Mouse (Mus musculus) stomach, postnatal 0 days (tissue): ENCODE data around the gene Brwd1. TPM values are rescaled to one million over a fixed set of nuclear protein-coding genes. Genes with fewer than 3 reads are reported as not detected.

Experiments
- ATAC-seq: fragments of 200-750 bp; cut with Nextera tagmentation; 2 replicates; pipeline ENCODE4 v1.8.0; 2017; ENCODE audit not compliant: low FRiP score, low TSS enrichment
- DNase-seq: peaks from one replicate; pipeline ENCODE4 v3.0.0-alpha.2; 2016; ENCODE audit warnings: low spot score
- H3K27ac ChIP-seq: fragments of 300-500 bp; sonication (generic); replicated peaks from 2 replicates; pipeline ENCODE4 v1.5.1; 2014; ENCODE audit warnings: mild to moderate bottlenecking, control low read depth
- H3K27me3 ChIP-seq: fragments of 300-500 bp; sonication (generic); 2 replicates; pipeline ENCODE4 v1.6.1; 2014; ENCODE audit warnings: low read length; ENCODE audit not compliant: control insufficient read depth, insufficient read depth
- H3K36me3 ChIP-seq: fragments of 300-500 bp; sonication (generic); 2 replicates; pipeline ENCODE4 v1.6.1; 2014; ENCODE audit warnings: low read length, mixed read lengths; ENCODE audit not compliant: control insufficient read depth, insufficient read depth
- H3K4me1 ChIP-seq: fragments of 300-500 bp; sonication (generic); replicated peaks from 2 replicates; pipeline ENCODE4 v1.6.1; 2014; ENCODE audit warnings: antibody characterized with exemption; ENCODE audit not compliant: control insufficient read depth, insufficient read depth
- H3K4me2 ChIP-seq: fragments of 300-500 bp; sonication (generic); replicated peaks from 2 replicates; pipeline ENCODE4 v1.6.1; 2014; ENCODE audit warnings: low read depth, mild to moderate bottlenecking, control low read depth, moderate library complexity
- H3K4me3 ChIP-seq: fragments of 300-500 bp; sonication (generic); 2 replicates; pipeline ENCODE4 v1.5.1; 2014; ENCODE audit warnings: low read depth, low read length, control low read depth
- H3K9ac ChIP-seq: fragments of 300-500 bp; sonication (generic); 2 replicates; pipeline ENCODE4 v1.6.1; 2014; ENCODE audit warnings: mild to moderate bottlenecking, low read length, control low read depth, mixed read lengths
- H3K9me3 ChIP-seq: fragments of 300-500 bp; sonication (generic); 2 replicates; pipeline ENCODE4 v1.6.1; 2016; ENCODE audit warnings: low read length; ENCODE audit not compliant: control insufficient read depth
- CTCF ChIP-seq: IDR thresholded peaks from 2 replicates; pipeline ENCODE4 v1.5.1; 2016; ENCODE audit warnings: antibody characterized with exemption, low read depth, mild to moderate bottlenecking, moderate library complexity
- EP300 ChIP-seq: optimal IDR thresholded peaks from 2 replicates; pipeline ENCODE3; 2016; ENCODE audit warnings: antibody characterized with exemption
- WGBS: fragments of 180-500 bp; shearing (Covaris S2); extraction: QIAGEN DNeasy Blood & Tissue Kit; methylation state at CpG from one replicate; pipeline ENCODE4 v1.1.7; 2014; 5-methylcytosine and 5-hydroxymethylcytosine counted together
- microRNA-seq: library from miRNA; unstranded; fragments of <30 nt; microRNA quantifications from one replicate; pipeline ENCODE4, GENCODE M21; 2016
- polyA plus RNA-seq: library from polyadenylated mRNA; unstranded; fragments of >200 nt; fragmentation: Nextera tagmentation; extraction: Ambion mirVana; gene quantifications from 2 replicates; pipeline ENCODE4 v1.2.1, GENCODE M21; 2015

Gene Brwd1
- polyA plus RNA-seq, 1 experiment from 2014 or later: 31.6 TPM

DNA sequence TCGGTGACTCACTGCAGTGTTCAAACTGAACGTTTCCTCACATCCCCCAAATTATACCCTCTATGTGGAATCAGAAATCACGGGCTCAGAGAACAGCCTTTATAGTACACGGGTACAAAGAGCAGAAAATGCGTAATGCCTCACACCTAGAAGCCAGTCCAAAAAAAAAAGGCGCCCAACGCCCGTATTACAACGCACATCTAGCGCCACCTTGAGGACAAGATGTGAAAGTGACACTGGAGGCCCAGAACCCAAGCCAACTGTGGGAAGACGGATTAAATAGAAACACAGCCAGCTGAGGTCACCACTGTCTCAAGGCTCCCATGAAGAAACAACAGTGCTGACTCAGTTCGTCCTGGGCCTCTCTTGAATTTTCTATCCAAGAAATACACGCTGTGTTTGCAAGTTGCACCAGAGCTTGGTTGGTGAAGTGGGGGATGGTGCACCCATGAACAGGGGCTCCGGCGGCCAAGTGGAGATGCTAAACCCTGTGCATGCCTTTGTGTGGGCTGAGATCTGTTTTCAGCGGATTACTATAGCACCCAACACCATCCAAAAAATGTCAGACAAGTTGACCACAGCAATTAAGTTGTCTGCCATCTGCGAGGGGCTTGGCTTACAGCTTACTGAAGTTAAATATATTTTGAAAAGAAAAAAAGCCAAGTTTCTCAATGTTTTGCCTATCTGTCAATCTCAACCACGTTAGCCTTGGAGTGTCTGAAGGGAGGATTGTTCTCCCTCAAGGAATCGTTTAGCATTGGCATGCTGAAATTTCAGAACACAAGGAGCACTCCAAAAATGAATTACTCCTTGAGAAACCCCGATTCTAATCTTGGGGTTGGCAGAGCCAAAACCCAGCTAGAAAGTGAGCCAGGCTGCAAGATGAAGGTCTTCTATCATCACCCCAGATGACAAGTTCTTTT is 136.7 kb downstream of the Brwd1 start:
- no peaks in the 10 kb centered on the region for H3K27me3 ChIP-seq
- peak; percentile 80 for DNase-seq
- H3K4me3 ChIP-seq: no peak overlapping the region
- H3K4me1 ChIP-seq: no peaks in the 10 kb centered on the region
- no peaks in the 10 kb centered on the region for H3K9me3 ChIP-seq
- peak overlapping the region; percentile 18; the same call in 1 of the 2 replicates for H3K9ac ChIP-seq
- peak overlapping the region; percentile 33 for H3K4me2 ChIP-seq
- H3K27ac ChIP-seq: no peak overlapping the region
- no peaks in the 10 kb centered on the region for H3K36me3 ChIP-seq
- no peak for TF ChIP-seq EP300
- TF ChIP-seq CTCF: peak; percentile 98
- 18% methylated on average over 20 of the region's 20 CpGs for WGBS
- ATAC-seq: peak; percentile 84

DNA sequence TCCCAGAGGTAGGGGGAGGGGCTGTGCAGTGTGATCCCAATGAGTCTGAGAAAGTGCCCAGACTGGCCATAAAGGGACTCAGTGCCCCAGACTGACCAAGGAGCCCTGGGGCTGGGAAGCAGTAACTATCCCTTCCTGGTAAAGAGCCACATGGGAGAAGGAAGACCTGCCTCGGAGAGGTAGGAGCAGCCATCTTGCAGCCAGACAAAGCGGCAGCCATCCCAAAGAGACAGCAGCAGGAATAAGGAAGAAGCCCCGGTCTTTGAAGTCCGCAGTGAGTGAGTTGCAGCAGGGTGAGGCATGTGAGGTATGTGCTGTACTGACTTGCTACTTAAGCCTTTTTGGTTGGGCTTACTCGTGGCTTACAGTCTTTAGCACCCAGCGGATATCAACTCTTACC is 139.1 kb downstream of the Brwd1 start:
- Histone ChIP-seq H3K9ac (no peak overlapping the region), H3K9me3 (no peaks in the 10 kb centered on the region), H3K4me2 (no peak overlapping the region), H3K27me3 (no peaks in the 10 kb centered on the region), H3K4me3 (no peak overlapping the region), H3K4me1 (no peaks in the 10 kb centered on the region), H3K36me3 (no peaks in the 10 kb centered on the region), H3K27ac (no peak overlapping the region)
- WGBS: 76% methylated on average over 6 of the region's 6 CpGs
- no peak for ATAC-seq
- TF ChIP-seq CTCF: no peak
- TF ChIP-seq EP300: no peak
- no peak for DNase-seq

Small RNA genes within 50 kb of the gene (microRNA-seq; reads per million reads assigned to microRNA genes)
- gene Gm27833: not detected

Other genes starting within 250 kb of the Brwd1 start
- 48.7 and 50.1 TPM in 2 replicates for gene Psmg1, start 91.6 kb downstream of the Brwd1 start, polyA plus RNA-seq
- gene Hmgn1, start 45.2 kb upstream of the Brwd1 start, polyA plus RNA-seq: 334 and 365 TPM in 2 replicates
- gene Wrb, start 62.9 kb upstream of the Brwd1 start, polyA plus RNA-seq: 29.9 and 33.1 TPM in 2 replicates
- gene Lca5l, start 109.7 kb upstream of the Brwd1 start, polyA plus RNA-seq: 1.1 and 1.4 TPM in 2 replicates
- 32.1 and 35.6 TPM in 2 replicates for gene Sh3bgr, start 117.9 kb upstream of the Brwd1 start, polyA plus RNA-seq
- 8.7 and 10.6 TPM in 2 replicates for gene B3galt5, start 153.3 kb upstream of the Brwd1 start, polyA plus RNA-seq